Mouse (Mus musculus): ENCODE measurements at regions not wholly inside any gene's neighbourhood (a gene's known extent, or its start where the extent isn't known, plus 50 kb on each side); places are given as distances from the start of the nearest gene placed in this dataset.

- TF ChIP-seq POLR2A (IDR thresholded peaks at IDR 0.05; ENCODE audit: low read depth, low read length) (no peak), CTCF (IDR thresholded peaks at IDR 0.05; ENCODE audit: extremely low read depth, insufficient read length, insufficient replicate concordance, low read depth, low read length) (no peak)
Measured at GRCm38 (mm10) chr1:80038059-80038458, 177.1 kb upstream of the Serpine2 start.

Measured in small intestine, adult 2 months (tissue).